Mouse (Mus musculus): Measurements from ENCODE around the gene Rasgrp1. TPM values are rescaled to one million over a fixed set of nuclear protein-coding genes. Genes with fewer than 3 reads are reported as not detected.

The Rasgrp1 gene
- polyA plus RNA-seq, 1 experiment from 2014 or later = 0.31 TPM

DNA sequence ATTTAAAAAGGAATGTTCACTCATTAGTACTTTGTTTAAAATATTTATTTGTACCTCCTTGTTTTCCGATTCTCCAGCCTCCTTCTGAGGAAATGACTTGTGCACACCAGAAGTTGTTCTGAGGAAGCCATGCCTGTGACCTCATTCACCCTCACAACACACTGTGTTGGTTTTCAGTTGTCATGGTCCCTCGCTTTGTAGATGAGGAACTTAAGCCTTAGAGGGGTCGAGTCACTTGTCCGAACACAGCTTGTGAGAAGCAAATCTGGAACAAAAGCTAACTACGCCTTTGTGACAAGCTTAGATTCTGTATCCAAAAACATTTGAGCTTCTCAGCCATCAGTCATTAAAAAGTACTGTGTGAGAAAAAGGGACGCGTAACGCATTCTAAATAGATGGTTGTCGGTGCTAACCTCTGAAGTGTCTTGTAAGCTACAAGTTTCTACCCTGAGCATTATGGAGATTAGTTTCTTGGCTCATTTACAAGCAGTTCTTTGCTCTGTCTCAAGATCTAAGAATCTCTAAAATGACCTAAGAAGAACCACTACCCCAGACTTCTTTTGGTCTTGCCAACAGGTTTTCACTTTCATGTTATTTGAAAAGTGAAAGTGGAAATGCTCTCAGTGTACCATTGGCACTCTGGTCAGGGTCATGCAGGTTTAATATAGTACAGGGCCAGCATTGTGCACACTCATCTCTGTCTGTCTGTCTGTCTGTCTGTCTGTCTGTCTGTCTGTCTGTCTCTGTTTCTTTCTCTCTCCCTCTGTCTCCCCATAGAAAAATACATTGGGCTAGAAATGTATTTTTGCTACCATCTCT is 9.7 kb upstream of the Rasgrp1 start:
- H3K9ac ChIP-seq (ENCODE audit: low read depth, low read length) = no peak overlapping the region
- H3K4me3 ChIP-seq (ENCODE audit: low read depth, low read length) = no peak overlapping the region
- ATAC-seq = no peak
- H3K27me3 ChIP-seq (replicated peaks; ENCODE audit: control insufficient read depth, insufficient read depth, low read length) = no peaks in the 10 kb centered on the region
- H3K4me2 ChIP-seq (replicated peaks; ENCODE audit: low read depth) = no peak overlapping the region
- H3K9me3 ChIP-seq (ENCODE audit: control insufficient read depth) = no peaks in the 10 kb centered on the region
- H3K4me1 ChIP-seq (replicated peaks; ENCODE audit: control insufficient read depth, insufficient read depth, low read length) = no peaks in the 10 kb centered on the region
- H3K36me3 ChIP-seq (ENCODE audit: control insufficient read depth, insufficient read depth) = no peaks in the 10 kb centered on the region
- TF ChIP-seq CTCF (IDR thresholded peaks at IDR 0.05; ENCODE audit: low read depth) = no peak
- WGBS = 82% methylated on average over 9 of the region's 9 CpGs
- no peak overlapping the region for H3K27ac ChIP-seq (ENCODE audit: low read depth, low read length)

DNA sequence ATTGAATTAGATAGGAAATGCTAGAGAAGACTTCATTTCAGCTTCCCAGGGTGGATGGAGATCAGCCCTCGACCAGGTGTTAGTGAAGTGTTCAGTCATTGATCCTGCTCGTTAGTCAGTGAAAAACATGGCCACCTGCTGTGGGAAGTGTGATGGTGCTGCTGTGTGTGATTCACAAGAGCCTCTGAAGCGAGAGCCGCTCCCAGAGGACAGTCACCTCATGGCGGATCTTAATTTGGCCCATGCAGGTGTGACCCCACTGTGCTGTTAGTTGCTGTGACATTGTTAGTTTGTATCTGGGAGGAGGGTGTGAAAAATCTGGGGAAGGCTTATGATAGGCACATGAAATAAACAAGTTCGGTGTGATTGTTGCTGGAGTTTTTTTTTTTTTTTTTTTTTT is 7.3 kb upstream of the Rasgrp1 start:
- no peaks in the 10 kb centered on the region for H3K4me1 ChIP-seq (replicated peaks; ENCODE audit: control insufficient read depth, insufficient read depth, low read length)
- 52% methylated on average over 6 of the region's 6 CpGs for WGBS
- no peaks in the 10 kb centered on the region for H3K27me3 ChIP-seq (replicated peaks; ENCODE audit: control insufficient read depth, insufficient read depth, low read length)
- H3K36me3 ChIP-seq (ENCODE audit: control insufficient read depth, insufficient read depth) = no peaks in the 10 kb centered on the region
- no peak overlapping the region for H3K4me3 ChIP-seq (ENCODE audit: low read depth, low read length)
- H3K9me3 ChIP-seq (ENCODE audit: control insufficient read depth) = no peaks in the 10 kb centered on the region
- no peak overlapping the region for H3K4me2 ChIP-seq (replicated peaks; ENCODE audit: low read depth)
- no peak for ATAC-seq
- no peak for TF ChIP-seq CTCF (IDR thresholded peaks at IDR 0.05; ENCODE audit: low read depth)
- no peak overlapping the region for H3K27ac ChIP-seq (ENCODE audit: low read depth, low read length)
- no peak overlapping the region for H3K9ac ChIP-seq (ENCODE audit: low read depth, low read length)

DNA sequence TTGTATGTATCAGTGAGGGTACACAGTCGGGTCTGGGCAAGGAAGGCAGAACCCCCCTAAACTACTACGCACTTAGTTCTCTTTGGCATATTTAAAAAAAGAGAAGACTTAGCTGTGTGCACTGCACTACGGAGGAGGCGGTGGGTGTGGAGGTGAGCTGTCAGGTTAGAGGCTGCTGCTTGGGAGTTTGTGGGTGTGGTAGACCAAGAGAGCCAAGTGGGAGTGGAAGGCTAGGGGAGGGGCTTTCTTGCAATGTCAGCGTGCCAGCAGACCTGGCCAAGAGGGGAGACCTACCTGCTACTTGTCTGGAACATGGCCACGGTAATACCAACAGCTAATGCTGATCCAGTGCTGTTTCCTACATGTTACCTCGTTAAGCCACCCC is 431 bp upstream of the Rasgrp1 start:
- Histone ChIP-seq H3K27me3 (replicated peaks; ENCODE audit: control insufficient read depth, insufficient read depth, low read length) (peaks cover 25% of the 10 kb centered on the region), H3K4me1 (replicated peaks; ENCODE audit: control insufficient read depth, insufficient read depth, low read length) (no peaks in the 10 kb centered on the region), H3K9me3 (ENCODE audit: control insufficient read depth) (no peaks in the 10 kb centered on the region), H3K36me3 (ENCODE audit: control insufficient read depth, insufficient read depth) (no peaks in the 10 kb centered on the region), H3K9ac (ENCODE audit: low read depth, low read length) (no peak overlapping the region), H3K4me3 (ENCODE audit: low read depth, low read length) (peak overlapping the region; percentile 57), H3K27ac (ENCODE audit: low read depth, low read length) (no peak overlapping the region), H3K4me2 (replicated peaks; ENCODE audit: low read depth) (peak overlapping the region; percentile 95)
- no peak for TF ChIP-seq CTCF (IDR thresholded peaks at IDR 0.05; ENCODE audit: low read depth)
- 22% methylated on average over 7 of the region's 7 CpGs for WGBS
- no peak for ATAC-seq

DNA sequence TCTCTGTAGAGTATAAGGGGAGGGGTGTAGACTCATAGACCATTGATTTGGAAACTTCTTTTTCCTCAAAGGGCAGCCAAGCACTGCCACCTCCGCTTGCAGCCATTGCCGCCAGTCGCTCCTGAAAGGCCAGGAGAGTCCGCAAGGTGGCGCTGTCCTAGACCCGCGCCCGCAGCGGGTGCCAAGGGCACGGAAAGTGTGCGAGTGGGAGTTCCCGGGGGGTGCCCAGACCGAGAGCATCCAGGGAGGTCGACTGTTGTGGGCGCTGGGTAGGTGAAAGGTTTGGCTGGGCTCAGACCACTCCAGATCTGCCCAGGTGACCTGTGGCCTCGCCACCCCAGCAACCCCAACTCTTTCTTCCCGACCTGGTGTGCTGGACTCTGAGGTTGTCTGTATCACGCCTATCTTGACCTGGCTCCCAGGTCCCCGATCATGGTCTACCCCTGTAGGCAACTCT is 683 bp downstream of the Rasgrp1 start:
- H3K27ac ChIP-seq (ENCODE audit: low read depth, low read length) = no peak overlapping the region

DNA sequence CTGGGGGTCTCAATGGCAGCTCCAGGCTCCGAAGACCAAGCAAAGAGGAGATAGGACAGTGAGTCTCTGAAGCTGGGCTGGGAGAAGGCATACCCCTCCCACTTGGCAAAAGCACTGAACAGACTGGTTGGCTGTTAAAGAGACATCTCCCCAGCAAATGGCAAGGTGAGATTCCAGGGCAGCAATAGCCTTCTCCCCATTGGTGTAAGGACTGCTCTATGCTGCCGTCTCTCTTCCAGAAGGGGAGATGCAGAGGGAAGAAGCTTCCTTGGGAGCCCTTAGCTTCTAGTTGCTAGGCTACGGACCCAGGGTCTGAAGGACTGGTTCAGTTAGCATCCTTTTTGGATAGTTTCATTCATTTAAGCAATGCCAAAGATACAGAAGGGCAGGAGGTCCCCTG is 4.3 kb downstream of the Rasgrp1 start:
- Histone ChIP-seq H3K9me3 (ENCODE audit: control insufficient read depth) (no peaks in the 10 kb centered on the region), H3K27ac (ENCODE audit: low read depth, low read length) (no peak overlapping the region), H3K36me3 (ENCODE audit: control insufficient read depth, insufficient read depth) (no peaks in the 10 kb centered on the region), H3K27me3 (replicated peaks; ENCODE audit: control insufficient read depth, insufficient read depth, low read length) (peaks cover 24% of the 10 kb centered on the region), H3K9ac (ENCODE audit: low read depth, low read length) (no peak overlapping the region), H3K4me2 (replicated peaks; ENCODE audit: low read depth) (no peak overlapping the region), H3K4me3 (ENCODE audit: low read depth, low read length) (no peak overlapping the region), H3K4me1 (replicated peaks; ENCODE audit: control insufficient read depth, insufficient read depth, low read length) (no peaks in the 10 kb centered on the region)
- ATAC-seq = no peak
- 69% methylated on average over 3 of the region's 3 CpGs for WGBS
- TF ChIP-seq CTCF (IDR thresholded peaks at IDR 0.05; ENCODE audit: low read depth) = peak; percentile 13; the same call in 1 of the 2 replicates

More for the DNA sequence above, 683 bp downstream of the Rasgrp1 start:
- peaks cover 25% of the 10 kb centered on the region for H3K27me3 ChIP-seq (replicated peaks; ENCODE audit: control insufficient read depth, insufficient read depth, low read length)
- peak; percentile 61 for ATAC-seq
- H3K4me3 ChIP-seq (ENCODE audit: low read depth, low read length) = peak overlapping the region; percentile 57
- no peaks in the 10 kb centered on the region for H3K9me3 ChIP-seq (ENCODE audit: control insufficient read depth)
- H3K36me3 ChIP-seq (ENCODE audit: control insufficient read depth, insufficient read depth) = no peaks in the 10 kb centered on the region
- H3K9ac ChIP-seq (ENCODE audit: low read depth, low read length) = peak overlapping the region; percentile 17; the same call in 1 of the 2 replicates
- H3K4me2 ChIP-seq (replicated peaks; ENCODE audit: low read depth) = peak overlapping the region; percentile 95
- 1% methylated on average over 19 of the region's 19 CpGs for WGBS
- H3K4me1 ChIP-seq (replicated peaks; ENCODE audit: control insufficient read depth, insufficient read depth, low read length) = no peaks in the 10 kb centered on the region
- peak; percentile 84 for TF ChIP-seq CTCF (IDR thresholded peaks at IDR 0.05; ENCODE audit: low read depth)

DNA sequence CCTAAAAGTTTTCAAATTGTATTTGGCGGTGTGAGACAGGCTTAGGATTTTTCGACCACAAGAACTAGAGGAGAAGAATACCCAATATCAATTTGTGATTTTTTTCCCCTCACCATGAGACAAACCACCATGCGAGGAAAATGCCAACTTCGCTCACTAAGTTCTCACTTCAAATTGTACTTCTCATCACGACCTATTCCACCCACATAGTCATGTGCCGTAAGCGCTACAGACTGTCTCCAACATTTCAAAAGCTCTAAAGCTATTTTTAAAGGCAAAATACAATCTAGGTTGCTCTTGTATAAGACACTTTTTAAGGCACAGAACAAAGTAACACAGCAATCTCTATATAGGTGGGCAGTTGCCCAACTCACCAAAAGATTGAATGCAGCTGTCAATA is 4.9 kb downstream of the Rasgrp1 start:
- 93% methylated on average over 7 of the region's 7 CpGs for WGBS
- no peak overlapping the region for H3K9ac ChIP-seq (ENCODE audit: low read depth, low read length)
- no peak overlapping the region for H3K27ac ChIP-seq (ENCODE audit: low read depth, low read length)
- peaks cover 18% of the 10 kb centered on the region for H3K27me3 ChIP-seq (replicated peaks; ENCODE audit: control insufficient read depth, insufficient read depth, low read length)
- no peak overlapping the region for H3K4me3 ChIP-seq (ENCODE audit: low read depth, low read length)
- no peaks in the 10 kb centered on the region for H3K36me3 ChIP-seq (ENCODE audit: control insufficient read depth, insufficient read depth)
- H3K4me1 ChIP-seq (replicated peaks; ENCODE audit: control insufficient read depth, insufficient read depth, low read length) = no peaks in the 10 kb centered on the region
- TF ChIP-seq CTCF (IDR thresholded peaks at IDR 0.05; ENCODE audit: low read depth) = no peak
- ATAC-seq = no peak
- no peak overlapping the region for H3K4me2 ChIP-seq (replicated peaks; ENCODE audit: low read depth)
- H3K9me3 ChIP-seq (ENCODE audit: control insufficient read depth) = no peaks in the 10 kb centered on the region

Data from intestine, postnatal 0 days (tissue).